Mouse (Mus musculus): ENCODE data around the gene Ate1.

DNA sequence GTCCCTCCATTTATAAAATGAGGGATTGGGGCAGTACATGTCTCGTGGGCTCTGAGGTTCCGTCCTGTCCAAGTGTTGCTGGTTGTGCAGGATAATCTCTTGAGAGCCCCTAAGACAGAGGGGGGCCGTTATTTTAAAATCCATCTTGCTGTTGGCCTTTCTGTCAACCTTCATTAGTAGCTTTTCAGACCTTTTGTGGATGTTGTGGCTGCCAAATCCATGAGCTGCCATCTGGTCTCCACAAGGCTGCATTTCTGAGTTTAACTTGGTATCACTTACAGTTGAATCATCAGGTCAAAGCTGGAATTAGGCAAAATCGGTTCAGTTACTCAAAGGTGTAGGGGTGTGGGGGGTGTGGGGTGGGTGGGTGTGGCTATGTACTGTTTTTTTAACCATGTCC is 33.2 kb upstream of the Ate1 start:
- no peak for TF ChIP-seq CTCF (IDR thresholded peaks at IDR 0.05; ENCODE audit: low read depth)
- TF ChIP-seq EP300 (IDR thresholded peaks at IDR 0.05; ENCODE audit: low read depth) = no peak
